Mouse (Mus musculus) frontal cortex, postnatal 14 days (tissue): ENCODE results near the gene Lhx6.

Experiments used
- DNase-seq, 2 experiments: peaks; one replicate each; pipeline ENCODE4 v3.0.0; 2022; ENCODE audit warnings: low spot score in 2 of 2

Lhx6 gene

DNA sequence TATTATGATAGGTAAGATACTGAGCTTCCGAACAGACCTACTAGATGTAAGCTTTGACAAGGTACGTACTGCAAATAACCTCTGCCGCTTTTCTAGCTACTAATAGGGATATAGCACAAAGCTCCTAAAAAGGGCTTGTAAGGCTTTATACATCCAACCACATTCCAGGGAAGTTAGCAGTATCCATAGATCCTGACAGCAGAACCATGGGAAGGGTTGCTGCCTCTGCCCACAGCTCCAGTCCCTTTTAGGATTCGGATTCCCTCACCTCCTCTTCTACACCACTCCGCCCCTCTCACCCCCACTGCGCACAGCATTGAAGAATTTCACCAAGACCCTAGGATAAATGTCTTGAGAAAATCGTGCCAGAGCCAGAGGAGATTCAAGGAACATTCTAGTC, 11.9 kb downstream of the Lhx6 start:
- no peak for DNase-seq

DNA sequence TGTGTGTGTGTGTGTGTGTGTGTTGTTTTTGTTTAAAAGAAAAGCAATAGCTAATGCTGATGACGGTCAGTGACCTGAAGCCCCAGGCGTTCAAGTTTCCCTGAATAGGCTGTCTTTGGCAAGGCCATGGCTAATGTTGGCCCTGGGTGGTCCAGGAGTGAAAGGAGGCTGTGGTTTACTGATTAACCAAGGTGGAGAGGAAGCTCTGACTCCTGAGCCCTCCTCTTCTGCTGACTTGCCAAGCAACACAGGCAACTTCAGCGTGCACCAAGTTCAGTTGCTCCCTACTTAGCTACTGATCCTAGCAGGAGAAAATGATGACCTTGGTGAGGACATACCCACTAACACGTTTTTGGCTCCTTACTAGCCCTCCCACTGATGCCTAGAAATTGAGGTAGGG, 12.5 kb downstream of the Lhx6 start:
- no peak for DNase-seq

DNA sequence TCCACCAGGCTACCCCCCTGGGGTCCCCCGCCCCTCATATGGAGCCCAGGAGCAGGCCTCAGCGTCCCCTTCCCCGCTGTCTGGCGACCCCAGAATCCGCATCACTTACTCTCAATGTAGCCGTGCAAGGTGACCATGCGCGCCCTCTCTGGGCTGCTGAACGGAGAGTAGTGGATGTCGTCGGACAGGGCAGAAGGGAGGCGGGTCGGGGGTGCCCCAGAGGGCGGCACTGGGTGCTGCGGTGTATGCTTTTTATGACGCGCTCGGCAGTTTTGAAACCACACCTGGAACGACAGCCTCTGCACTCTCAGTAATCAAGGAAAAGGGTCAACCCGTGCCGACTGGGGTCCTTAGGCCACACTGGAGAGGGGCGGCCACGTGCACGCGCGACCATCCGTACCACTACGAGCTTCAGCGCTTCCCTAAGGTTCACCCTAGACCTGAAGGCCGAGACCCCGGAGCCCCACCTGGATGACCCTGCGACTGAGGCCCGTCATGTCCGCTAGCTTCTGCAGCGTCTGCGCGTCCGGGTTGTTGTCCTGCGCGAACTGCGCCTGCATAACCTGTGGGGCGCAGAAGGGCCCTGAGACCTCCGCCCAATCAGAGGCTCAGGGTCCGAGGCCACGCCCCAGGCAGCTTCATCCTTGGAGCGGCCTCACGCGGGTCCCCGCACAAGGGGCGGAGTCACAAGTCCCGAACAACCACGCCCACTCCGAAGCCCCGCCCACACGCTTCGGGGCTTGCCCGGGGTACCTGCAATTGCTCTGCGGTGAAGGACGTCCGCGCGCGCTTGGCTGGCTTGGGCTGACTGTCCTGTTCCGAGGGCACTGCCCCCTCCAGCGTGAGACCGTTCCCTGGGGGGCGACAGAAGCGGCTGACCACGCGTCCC, 14.1 kb downstream of the Lhx6 start:
- peak in 1 of 2 experiments; percentile 20 for DNase-seq

DNA sequence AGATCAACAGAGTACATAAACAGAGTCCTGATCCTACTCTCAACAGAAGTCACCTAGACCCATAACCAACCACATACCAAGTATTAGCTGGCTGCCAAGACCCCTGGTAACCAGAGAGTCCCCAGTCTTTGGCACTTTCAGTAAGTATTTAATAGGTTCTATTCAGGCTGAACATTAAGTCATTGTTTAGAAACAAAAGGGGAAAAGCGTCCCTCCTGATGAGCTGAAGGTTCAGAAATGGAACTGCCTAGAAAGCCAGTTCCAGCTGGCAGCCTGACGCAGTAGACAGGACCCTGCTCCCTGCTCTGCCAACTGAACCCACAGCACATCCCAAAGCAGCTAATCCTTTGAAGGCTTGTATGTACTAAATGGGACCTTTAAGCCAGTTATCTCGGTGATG, 16.0 kb downstream of the Lhx6 start:
- no peak for DNase-seq

DNA sequence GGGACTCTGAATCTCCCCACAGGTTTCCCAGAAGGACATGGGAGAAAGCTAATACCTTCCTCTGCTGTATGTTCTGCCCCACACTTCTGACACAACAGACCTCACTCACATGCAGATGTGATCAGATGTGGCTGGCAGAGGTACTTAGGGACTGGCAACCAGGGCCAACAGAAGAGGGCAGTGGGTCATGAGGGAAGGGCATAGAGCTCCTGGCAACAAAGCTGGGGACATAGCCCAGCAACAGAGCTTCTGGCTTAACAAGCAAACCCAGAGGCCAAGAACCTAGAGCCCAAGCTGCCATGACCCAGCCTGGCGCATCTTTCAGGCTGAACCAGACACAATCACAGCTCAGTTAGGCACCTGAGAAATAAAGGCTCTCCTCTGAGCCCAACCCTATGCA, 20.2 kb downstream of the Lhx6 start:
- DNase-seq, result no peak

DNA sequence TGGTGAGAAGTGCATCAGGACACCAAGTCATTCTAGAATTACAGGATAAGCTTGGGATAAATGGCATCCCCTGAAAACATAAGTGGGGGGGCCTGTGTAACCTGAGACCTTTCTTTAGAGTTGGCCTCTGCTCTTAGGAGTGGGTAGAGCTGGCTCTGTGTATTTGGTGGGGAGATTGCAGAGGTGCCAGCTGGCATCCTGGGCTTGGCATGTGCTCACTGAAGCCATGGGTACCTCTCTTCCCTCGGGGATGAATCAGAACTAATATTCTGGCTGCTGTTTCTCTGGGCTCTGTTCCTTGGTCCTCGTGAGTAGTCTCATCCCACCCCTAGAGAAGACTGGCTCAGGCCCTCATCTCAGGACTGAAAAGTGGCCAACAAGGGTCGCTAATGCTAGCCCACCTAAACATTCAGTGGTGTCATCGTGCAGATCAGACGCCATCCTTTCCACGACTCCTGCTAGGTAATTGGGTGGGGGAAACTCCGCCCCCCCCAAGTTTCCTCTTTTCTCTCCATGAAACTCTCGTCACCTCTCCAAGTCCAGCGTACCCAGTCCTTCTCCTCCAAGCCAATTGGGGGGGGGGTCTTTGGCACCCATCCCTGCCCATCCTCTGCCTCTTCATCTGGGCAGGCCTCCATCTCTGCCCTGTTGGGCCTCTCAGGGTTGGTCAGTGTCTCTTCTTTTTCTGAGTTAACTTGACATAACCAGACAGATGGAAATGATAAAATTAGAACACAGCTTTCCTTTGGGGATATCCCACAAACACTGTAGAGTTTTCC, 22.2 kb downstream of the Lhx6 start:
- no peak for DNase-seq

DNA sequence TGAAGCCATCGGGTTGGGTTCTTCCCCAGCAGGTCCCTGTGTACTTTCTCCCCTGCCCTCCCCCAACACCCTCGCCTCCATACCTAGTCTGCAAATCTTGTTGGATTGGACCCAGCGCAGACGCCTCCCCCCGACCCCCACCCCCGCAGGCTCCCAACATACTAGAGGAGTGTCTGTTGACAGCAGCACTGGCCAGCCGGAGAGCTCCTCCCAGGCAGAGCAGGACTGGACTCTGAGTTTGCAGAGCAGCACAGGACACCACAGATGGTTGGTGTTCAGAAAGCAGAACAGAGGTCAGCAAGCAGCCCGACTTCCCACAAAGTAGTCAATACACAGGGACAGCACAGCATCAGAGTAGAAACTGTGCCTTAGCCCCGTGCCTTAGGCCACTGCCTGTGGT, 23.8 kb downstream of the Lhx6 start:
- DNase-seq, result no peak

DNA sequence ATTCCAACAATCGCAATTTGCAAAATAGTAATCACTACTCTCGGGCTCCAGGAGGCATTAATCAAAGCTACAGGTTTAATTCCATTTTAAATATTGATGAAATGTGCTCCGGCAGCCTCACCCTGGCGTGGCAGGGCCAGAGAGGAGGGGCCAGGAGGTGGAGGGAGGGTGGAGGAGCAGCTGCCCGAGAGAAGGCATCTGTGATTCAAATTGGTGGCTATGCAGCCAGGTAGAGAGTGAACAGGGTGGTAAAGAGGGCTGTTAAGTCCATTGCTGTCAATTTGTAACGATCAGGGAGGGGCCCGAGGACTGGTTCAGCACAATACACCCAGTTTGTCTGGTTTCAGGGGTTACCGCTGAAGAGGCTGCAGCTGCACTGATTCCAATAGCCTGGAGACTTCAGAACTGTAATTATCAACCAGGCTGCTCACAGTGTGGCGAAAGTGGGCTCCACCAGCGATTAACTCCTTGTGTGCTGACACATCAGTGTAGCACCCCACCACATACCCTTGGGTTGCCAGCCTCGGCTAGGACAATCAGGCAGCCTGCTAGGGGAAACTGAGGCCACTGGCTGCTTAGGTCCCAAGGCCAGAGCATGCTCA, 27.9 kb downstream of the Lhx6 start:
- no peak for DNase-seq

DNA sequence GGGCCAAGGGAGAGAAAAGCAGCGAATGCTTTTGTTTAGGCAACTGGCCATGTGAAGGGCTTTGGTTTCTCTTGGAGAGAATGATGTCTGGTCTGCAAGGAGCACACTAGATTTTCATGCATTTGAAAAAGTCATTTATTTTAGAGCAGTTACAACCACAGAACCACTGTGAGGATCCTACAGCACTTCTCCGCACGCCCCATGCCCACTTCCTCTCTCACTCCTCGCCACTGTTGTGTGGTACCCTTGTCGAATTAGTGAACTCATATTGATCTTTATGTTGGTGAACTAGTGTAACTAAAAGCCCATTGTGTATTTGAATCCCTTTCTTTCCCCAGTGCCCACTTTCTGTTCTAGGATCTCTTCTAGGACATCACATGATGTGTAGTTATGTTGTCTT, 30.0 kb downstream of the Lhx6 start:
- DNase-seq, result no peak

DNA sequence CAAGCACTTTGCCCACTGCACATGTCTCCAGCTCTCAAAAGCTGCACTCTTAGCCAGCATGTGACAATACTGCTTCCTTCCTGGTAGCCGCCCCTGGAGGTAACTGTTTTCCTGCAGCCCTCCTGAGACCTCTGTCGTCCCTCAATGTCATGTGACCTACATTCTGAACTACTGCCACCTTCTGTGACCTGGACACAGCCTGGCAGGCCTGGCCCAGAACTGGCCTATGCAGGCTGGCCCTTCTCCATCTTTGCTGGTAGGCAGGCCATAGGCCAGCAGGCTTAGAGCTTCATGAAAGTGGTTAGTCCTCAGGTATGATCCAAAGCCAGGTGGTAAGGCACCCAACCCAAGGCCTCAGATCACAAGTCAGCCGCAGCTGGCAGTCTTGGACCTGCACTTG, 31.4 kb downstream of the Lhx6 start:
- DNase-seq, result no peak

DNA sequence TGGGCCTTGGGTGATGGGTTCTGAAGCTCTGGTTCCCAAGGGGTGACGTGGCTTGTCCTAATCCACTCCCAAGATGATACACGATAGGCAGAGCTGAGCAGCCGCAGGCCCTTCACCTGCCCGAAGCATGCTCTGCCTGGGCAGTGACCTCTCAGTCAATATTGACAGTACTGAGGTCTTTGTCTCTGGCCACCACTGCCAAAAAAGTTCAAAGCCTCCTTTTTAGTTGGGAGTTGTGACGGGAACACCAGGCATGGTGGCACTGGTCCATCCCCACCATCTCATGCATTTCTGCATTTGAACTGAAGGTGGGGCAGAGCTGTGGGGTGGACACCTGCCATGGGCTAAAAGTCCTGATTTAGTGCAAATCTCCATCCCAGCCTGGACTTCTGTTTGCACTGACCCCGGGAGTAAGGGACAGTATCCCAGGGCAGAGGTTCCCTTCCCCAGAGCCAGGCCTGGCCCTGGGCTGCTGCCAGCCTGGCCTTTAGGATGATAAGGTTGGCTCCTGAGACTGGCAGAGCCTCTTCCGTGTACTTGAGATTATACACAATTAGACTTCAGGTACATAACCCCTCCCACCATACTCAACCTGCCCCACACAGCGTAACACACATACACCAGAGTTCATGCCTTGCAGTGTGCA, 33.4 kb downstream of the Lhx6 start:
- no peak for DNase-seq

DNA sequence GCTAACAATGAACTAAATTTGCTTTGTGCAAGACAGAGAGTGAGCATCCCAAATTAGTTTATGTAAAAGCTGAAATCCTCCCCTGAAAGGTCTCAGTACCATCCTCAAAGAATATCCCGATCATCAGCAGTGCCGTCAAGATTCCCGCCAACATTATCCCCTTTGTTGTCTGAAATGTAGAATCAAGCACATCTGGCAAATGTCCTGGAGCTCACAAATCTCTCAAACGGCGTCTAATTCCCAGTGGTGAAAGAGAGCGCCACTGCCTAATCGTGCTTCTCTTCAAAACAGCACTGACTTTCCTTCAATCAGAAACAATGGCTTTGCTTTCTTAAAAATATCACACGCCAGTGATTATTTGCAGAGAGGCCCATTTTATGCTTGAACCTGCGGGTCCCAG, 38.1 kb downstream of the Lhx6 start:
- DNase-seq, result no peak

DNA sequence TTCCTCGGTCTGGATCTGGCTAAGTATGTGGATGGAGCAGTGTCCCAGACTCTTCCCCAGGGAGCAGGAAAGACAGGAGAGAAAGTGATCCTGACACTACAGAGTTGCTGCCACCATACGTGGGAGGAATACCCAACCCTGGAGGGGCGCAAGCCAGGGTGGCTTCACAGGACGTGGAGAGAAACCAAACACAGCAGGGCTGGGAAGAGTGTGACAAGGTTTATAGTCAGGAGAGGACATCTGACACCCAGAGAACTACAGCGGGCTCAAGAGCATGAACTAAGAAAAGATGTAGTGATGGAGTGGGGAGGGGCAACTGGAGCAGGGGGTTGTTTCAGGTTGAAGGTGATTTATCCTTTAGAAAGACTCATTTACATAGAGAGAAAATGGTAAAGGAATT, 43.8 kb downstream of the Lhx6 start:
- DNase-seq, result no peak

DNA sequence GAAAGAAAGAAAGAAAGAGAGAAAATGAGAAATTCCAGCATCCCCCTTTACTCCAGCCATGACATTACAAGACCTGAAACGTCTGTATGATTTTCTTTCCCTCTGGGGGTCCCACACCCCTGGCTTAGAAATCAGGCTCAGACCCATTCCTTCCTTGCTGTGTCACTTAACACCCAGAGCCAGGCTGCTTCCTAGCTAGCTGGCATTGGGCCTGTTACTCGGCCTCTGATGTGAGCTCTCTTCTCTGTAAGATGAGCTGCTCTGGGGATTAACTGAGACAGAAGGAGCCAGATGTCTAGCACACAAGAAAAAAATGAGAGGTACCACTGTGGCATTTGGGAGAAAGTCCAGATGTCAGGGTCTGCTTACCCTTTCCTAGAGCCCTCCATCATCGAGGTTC, 49.0 kb downstream of the Lhx6 start:
- DNase-seq, result no peak

DNA sequence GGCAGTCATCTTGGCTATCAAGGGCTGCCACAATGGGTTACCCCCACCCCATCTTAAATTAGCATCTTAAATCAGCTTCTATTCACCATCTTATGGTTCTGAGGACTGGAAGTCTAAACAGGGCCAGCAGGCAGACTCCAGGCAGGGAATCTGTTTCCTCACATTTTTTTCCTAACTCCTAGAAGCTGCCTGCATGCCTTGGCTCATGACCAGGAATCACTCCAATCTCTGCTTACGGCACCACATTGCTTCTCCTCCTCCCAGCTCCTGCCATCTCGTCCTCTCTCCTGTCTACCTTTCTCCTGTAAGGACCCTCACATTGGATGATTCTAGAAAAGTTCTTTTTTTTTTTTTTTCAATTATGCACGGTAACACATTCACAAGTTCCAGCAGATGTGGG, 52.0 kb downstream of the Lhx6 start:
- DNase-seq, result peak in 1 of 2 experiments; percentile 12

DNA sequence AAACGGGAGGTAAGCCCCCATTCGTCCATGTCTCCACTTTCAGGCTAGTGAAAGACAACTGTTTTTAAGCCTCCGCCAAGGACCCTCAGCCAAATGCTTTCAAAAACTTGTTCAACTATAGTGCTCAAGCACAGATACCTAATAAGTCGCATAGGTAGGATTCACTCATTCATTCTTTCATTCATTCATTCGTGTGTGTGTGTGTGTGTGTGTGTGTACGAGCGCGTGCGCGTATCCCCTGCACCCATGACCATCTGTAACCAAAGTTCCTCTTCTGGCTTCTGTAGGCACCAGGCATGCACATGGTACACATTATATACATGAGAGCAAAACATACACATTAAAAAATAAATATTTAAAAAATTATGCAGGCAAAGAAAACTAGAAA, 55.6 kb downstream of the Lhx6 start:
- DNase-seq, result no peak

DNA sequence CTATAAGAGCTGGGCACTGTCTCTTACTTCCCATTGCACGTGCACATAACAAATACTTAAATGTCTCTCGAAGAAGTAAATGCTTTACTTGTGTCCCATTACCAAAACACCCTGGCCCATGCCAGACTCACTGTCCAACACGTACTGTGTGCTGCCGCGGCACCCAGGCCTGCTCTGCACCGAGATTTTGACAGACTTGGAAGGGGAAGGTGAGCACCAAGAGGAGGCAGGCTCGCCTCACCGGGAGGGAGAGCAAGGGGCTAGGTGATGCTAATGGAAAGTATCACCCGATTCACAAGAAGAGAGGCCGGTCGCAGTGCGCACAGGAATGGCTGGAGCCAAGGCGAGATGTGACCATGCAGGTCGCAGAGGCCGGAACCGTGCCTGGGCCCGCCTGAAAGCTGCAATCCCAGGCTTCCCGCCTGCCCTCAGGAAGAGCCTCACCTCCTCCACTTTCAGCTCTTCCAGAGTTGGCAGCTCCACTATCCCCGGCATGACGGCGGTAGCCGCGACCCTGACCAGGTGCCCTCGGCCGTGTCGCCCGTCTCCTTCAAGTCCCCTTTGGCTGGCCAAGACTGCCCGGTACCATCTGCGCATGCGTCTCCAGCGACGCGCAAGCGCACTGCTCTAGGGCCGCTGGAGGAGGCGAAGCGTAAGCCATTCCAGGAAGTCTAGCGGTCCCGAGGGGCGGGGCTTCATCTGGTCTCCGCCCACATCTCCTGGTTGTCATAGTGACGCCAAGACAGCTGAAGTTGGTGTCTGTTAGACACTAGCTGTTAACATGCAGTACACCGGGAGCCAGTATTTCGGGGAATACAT, 56.3 kb downstream of the Lhx6 start, which contains the start of the genes Ndufa8 and Morn5:
Gene Ndufa8, minus strand, starts transcription at position 659 of the 819 bp plus-strand sequence.
Gene Morn5, plus strand, starts transcription at position 711 of the 819 bp plus-strand sequence.
- peak; percentile 97 to 98 for DNase-seq

DNA sequence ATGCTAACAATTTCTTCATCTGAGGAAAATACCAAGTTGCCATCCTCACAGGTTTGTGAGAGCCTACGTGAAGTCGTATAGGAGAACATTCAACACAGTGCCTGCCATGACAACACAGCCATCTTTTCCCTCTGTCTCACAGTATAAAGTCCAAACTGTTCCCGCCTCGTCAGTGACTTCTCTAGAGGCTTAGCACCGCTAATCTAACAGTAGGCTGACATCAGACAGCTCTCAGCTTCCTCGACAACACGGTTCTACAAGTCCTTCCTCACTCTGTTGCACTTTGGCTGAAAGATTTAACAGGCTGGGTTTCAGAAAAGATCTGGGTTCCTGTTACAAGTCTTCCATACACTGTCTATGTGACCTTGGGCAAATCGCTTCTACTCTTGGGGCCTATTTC, 57.0 kb downstream of the Lhx6 start:
- DNase-seq, result no peak

DNA sequence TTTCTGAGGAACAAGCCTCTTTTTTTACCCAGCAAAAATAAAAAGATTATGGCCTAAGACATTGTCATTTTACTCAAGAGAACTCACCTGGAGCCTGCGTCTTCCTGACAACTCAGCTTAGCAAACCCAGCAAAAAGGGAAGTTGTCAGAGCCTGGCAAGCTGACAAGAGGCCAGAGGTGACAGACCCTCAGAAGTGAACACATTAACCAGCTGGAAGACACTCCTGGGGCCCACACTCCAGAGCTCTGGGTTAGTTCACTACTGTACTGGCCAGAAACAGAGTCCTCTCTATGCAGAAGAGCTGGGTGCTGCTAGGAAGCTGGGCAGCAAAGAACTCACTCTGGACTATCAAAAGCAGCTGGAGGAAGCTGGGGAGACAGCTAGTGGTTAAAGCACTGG, 64.3 kb downstream of the Lhx6 start:
- no peak for DNase-seq

DNA sequence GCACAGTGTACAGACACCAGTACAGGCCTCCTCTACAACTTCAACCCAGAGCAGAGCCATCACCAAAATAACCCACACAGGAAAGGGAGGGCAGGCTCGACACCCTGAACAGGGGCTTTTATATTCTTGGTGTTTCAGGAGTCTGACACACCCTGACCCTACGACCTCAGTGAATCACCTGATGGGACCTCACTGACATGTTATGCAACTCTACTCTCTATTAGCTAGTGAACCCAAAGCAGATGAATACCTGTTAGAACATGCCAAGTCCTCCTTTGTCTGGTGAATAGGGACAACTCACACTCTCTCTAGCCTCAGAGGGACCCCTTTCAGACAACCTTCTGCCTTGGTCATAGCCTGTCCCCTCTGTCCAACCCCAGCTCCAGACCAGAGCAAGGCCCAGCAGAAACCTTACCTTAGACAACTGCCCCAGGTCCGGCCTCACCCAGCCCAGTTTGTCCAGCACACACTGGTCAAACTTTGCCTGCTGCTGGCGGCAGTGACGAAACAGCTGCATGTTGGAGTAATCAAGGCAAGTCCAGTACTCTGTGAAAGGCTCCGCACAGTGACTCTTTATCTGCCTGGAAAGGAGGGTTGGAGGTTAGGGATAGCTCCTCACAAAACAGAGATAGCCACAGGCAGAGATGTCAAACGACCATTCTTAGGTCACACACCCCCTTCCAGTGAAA, 65.8 kb downstream of the Lhx6 start:
- DNase-seq, result no peak
